Mouse (Mus musculus) cerebral cortex, adult 2 months (tissue): ENCODE measurements around the gene Ptpn22.

Experiments
- WGBS: fragments of 180-500 bp; shearing (Covaris S2); methylation state at CpG from one replicate; pipeline ENCODE4 v1.1.7; 2018; 5-methylcytosine and 5-hydroxymethylcytosine counted together

The Ptpn22 gene

DNA sequence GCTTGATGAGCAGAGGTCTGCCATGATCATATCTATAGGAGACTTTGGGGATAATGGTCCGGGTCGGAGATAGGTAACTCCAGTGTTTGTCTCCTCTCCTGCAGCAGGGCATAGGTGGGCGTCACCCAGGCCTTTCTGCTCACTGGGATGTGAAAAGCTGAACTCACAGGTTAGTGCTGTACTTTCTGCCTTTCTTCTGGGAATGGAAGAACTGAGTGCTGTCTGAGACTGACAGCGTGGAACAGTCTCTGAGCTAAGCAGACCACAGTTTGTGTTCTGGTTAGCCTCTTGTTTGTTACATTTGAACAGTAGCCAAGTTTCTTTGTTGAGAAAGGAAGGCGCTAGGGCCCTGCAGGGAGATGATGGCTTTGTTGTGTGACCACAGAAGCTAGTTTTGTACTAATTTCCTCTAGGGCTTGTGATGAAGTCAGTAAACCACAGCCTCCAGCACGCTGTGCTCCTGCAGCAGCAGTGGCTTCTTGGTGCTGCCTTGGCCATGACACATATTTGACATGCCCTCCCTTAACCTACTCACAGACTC, 326 bp downstream of the Ptpn22 start:
- 58% methylated on average over 6 of the region's 6 CpGs for WGBS

DNA sequence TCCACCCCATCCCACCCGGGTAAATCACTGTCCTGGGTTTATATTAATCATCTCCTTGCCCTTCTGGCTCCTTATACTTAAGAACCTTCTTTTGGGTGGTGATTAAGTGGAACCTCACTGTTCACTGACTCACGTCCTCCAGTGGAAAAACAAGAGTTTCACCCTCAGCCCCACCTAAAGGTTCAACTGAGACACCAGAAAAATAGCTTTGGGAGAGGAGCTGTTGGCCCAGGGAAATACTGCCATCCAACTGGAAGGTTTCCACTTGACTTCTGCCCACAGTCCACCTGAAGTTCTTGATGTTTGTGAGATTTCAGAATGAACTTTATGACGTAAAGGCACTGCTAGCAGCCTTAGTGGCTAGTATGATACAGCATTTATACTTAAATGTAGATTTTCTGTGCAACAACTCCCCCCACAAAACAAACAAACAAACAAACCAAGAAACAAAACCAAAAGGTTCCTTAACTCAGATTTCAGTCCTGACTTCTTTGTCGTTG, 3.2 kb downstream of the Ptpn22 start:
- 77% methylated on average over 4 of the region's 4 CpGs for WGBS

DNA sequence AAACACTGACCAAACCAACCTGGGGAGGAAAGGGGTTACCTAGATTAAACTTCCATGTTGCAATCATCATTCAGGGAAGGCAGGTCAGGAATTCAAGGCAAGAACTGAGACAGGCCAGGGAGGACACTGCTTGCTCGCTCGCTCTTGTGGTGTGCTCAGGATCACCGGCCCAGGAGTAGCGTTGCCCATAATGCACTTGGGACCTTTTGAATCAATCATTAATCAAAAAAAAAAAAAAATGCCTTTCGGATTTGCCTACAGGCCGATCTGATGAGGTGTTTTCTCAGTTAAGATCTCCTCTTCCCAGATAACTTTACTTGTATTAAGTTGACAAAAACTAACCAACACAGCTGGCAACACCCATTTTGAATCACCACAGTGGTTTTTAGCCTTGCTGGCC, 4.6 kb downstream of the Ptpn22 start:
- WGBS, result 96% methylated on average over 6 of the region's 6 CpGs

DNA sequence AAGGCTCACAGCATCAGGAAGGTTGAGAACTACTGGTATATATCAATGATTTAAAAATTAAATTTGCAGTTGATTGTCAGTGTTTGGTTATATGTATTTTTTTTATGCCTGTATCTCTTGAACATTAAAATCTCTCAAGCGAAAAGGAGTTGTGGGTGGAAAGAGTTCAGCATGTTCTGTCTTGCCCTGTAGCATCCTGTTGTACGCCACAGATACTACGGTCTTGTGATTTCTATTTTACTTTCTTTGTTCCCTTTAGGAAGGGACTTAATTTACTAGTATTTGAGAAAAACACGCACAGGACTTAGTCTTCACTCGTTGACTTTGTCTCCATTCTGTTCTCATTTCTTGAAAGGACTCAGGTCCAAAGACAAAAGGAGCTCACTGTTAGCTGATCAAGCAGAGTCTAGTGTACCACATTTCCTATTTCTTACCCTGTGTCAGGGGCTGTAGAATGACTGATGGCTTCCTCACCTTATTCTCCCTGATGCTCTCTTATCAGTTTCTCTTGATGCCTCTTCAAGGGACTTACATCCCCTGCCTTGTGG, 7.9 kb downstream of the Ptpn22 start:
- WGBS, result 91% methylated on average over 5 of the region's 5 CpGs

DNA sequence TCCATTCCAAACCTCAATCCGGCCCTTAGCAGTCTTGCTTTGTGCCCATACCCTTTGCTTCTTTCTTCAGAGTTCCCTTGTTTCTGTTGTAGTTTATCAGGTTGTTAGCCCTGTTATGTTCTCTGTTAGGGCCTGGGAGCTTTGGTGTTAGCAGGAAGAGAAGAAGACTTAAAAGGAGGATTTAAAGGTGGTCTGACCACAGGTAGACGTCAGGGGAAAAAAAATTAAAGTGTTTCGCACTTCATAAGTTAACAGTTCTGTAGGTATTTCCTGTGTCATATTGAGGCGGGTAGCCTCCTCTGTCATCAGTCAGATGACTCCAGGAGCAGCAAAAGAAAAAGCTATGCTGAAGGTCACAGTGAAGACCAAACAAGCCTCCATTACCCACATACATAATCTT, 8.4 kb downstream of the Ptpn22 start:
- WGBS, result 89% methylated on average over 4 of the region's 4 CpGs

DNA sequence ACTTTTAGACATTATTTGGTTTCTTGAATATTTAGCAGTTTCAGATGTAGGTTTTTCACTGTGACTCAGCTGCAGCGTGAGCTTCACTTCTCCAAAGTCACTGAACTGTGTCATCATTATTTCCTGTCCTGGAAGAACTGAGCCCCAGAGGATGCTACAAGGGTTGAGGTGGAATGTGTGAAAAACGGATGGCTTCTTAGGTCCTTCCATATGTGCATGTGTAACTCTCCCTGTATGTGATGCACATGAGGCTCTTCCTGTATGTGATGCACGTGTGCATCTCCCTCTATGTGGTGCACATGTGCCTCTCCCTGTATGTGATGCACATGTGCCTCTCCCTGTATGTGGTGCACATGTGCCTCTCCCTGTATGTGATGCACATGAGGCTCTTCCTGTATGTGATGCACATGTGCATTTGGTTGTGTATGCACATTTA, 13.1 kb downstream of the Ptpn22 start:
- 57% methylated on average over 3 of the region's 3 CpGs for WGBS

DNA sequence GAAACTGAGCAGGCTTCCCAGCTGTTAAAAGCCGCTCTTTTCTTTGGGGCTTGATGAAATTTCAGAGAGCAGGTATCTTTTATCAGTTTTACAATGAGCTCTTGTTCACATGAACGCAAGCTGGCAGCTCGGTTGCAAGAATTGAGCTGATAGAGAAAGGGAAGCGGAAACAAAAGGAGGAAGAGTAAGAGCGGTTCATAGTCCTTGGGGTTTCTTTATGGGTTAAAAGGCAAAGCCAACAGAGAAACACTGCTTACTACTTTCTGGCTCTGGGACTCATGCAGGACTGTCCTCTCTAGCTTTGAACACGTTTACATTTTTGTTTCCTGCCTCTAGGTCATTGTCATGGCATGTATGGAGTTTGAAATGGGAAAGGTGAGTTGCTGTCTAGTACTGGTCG, 14.7 kb downstream of the Ptpn22 start:
- WGBS, result 81% methylated on average over 7 of the region's 7 CpGs

DNA sequence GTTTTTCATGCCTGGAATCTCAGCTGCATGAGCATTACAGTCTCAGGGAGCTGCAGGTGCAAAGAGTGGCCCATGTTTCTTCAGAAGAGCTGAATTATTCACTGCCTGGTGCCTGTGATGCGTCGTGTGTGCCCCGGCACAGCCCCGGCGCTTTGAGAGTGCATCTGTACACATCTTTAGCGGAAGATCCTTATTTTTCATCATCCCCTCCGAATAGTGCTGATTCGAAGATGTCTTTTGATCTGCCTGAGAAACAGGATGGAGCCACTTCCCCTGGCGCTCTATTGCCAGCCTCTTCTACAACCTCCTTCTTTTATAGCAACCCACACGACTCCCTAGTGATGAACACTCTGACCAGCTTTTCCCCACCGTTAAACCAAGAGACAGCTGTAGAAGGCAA, 26.4 kb downstream of the Ptpn22 start:
- 57% methylated on average over 11 of the region's 11 CpGs for WGBS

DNA sequence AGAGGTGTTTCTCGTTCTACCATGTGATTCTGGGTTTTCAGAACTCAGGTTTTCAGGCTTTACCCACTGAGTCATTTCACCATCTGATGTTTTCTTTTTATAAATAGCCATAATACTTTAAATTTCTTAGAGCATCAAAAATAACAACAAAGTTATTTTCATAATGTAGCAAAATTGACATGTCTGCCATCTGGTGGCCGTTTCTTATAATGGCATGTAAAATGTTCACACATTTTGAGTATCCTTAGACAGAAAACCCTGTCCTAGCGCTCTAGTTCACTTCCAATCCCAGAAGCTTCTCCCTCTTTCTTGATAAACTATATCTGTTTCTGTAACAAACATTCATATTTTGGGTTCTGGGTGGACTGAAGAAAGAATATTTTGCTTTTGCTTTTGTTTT, 28.0 kb downstream of the Ptpn22 start:
- 16% methylated on average over 3 of the region's 3 CpGs for WGBS

DNA sequence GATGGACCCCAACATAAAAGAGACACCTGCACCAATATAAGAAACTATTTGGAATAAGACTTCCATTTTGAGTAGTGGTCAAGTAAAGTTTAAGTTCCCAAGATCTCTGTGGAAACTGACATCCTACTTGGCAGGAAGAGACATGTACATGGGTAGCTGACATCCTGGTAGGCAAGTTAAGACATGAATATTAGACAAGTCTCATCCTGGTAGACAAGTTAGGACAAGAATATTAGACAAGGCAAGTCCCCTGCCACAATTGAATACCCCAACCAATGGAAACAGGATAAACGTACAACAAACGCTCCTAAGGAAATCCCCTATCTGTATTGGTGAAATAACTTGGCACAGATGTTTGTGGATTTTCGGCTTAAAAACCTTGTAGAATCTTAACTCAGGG, 33.8 kb downstream of the Ptpn22 start:
- 92% methylated on average over 3 of the region's 3 CpGs for WGBS

DNA sequence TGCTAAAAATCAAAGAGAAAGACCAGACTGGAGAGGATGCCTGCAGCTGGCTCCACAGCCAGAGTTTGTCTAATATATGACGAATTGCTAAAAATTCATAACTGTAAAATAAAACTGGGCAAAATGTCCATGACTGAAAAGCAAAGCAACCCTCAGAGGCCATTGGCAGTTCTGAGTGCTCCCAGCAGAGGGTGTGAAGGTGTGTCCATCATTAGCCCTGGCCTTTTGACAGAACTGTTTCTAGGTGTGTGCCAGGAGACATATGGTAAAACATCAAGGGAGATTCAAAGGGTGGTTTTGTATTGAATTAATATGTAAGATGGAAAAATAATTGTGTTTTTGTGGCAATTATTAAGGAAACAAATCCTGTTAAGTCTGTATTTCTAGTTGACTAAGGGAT, 45.1 kb downstream of the Ptpn22 start:
- WGBS, result 87% methylated on average over 1 of the region's 1 CpGs

DNA sequence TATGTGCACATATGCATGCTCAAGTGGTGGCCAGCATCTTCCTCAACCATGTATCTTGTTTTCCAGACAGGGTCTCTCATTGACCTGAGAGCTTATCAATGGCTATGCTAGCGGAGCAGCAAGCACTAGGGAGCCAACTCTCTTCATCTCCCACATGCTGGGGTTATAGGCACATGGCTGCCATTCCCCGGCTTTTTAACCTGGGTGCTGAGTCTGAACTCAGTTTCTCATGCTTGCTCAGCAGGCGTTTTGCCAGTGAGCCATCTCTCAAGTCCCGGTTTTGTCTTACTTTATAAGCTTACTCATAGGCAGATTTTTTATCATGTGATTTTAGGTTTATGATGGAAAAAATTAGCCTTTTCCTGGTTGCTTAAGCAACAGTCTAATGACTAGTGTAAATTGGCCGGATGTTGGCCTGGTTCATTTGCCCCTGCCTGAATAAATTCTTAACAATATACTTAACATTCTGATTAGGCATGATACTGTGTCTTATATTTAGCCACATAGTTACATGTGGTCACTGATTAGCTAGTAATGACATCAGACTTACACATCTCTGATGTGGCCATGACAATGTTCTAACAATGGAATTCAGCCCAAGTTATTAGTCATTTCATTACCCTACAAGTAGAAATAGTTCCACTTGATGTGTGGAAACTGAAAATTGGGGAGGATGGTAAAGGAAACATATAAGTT, 47.9 kb downstream of the Ptpn22 start:
- WGBS, result 88% methylated on average over 5 of the region's 5 CpGs

DNA sequence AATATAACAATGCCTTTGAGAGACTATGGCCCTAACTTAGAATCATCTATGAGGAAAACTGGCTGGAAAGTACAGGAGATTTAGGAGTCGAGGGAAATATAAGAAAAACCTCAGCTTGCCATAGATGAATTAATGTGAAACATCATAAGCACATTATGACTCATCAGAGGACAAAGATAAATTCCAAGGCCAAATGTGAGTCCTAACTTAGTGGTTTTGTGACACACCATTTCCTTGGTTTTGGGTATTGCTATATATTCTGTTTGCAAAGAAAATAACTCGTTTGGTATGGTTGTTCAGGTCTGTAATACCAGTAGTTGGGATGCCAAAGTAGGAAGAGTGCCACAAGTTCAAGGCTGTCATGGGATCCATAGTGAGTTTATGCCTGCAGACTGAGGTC, 49.2 kb downstream of the Ptpn22 start:
- WGBS, result 81% methylated on average over 2 of the region's 2 CpGs

DNA sequence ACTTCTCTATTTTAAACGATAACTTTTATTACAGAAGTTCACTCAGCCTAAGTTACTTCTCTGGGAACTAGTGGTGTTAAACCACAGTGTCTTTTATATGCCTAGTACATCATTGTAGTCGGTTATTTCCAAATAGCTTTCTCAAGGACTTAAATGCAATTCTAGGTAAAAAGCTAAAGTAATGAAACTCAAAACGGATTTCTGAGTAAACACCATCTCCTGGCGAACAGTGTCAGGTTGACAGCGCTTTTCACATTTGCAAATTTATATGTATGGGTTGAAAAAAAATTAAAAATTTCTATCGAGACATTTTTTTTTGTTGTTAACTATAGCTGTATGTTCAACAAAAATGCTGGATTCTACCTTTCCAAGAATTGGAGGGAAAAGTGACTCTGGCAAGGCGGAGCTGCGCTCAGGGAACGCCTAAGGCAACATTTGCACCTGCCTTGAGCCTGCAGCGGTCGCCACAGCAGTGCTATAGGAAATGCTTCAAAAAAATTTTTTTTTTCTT, 53.9 kb downstream of the Ptpn22 start:
- 3% methylated on average over 11 of the region's 11 CpGs for WGBS

DNA sequence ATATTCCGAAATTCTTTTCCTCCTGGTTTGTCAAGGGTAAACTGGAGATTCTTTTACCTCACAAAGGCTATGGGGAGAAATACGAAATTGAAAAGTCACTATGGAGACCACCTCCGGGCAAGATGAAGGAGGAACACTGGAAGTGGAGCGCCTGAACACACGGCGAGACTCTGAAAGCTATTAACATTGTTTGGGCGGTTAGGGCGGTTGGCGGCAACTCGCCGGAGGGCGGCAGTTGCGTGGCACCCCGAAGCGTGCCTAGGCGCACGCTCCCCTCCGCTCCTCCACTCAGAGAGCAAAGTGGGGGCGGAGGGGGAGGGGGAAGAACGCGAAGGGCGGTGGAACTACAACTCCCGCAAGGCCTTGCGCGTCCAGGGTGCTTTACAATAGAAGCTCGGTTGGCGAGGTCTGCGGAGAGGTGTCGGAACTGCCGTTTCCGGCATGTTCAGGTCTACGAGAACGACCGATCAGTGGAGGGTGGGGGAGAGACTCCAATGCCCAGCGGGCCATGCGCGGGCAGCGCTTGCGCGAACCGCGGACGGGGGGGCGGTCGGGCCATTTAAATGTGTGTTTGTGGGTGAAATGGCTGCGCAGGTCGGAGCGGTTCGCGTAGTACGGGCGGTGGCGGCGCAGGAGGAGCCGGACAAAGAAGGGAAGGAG, 54.5 kb downstream of the Ptpn22 start, which contains the start of gene Rsbn1:
Gene Rsbn1, plus strand, starts transcription at position 111 of the 660 bp plus-strand sequence.
- WGBS, result under 1% methylated on average over 52 of the region's 55 CpGs

DNA sequence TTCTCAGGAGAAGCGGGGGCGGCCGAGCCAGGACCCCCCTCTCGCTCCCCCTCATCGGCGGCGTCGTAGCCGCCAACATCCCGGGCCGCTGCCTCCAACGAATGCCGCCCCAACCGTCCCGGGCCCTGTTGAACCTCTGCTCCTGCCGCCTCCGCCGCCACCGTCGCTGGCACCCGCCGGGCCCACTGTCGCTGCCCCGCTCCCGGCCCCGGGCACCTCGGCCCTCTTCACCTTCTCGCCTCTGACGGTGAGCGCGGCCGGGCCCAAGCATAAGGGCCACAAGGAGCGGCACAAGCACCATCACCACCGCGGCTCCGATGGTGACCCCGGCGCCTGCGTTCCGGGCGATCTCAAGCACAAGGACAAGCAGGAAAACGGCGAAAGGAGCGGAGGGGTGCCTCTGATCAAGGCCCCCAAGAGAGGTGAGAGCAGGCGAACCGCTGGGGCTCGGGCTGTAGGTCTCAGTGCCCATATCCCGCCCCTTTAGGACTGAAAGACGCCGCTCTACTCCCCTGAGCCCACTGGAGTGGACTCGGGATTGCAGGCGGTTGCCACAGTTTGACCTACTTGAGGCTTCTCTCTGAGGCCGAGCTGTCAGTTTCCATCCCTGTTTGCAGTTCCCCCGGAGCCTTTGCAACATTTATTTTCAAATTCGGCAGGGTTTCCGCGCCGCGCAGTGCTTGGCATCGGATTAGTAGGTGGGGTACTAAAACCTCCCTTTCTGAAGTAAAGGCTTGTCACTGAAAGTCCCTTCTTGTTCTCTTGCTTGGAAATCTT, 55.3 kb downstream of the Ptpn22 start:
- WGBS, result under 1% methylated on average over 51 of the region's 60 CpGs

DNA sequence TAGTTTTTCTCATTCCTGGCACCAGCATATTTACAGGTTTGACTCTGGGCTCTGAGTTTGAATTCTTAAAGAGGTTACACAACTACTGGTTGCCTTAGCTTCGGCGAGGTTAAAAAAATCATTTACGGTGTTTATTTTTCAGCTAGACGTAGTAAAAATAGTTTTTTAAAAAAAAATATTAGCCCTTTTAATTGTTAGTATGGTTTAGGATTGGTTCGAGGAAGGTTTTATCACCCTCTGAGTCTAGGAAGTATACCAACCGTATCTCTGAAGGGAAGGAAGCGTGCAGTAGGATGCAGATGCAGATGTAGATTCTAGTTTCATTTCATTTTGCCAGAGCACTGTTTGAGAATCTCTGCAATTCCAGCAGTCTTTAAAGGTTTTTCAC, 55.9 kb downstream of the Ptpn22 start:
- whole genome bisulfite sequencing, result 2% methylated on average over 7 of the region's 7 CpGs

DNA sequence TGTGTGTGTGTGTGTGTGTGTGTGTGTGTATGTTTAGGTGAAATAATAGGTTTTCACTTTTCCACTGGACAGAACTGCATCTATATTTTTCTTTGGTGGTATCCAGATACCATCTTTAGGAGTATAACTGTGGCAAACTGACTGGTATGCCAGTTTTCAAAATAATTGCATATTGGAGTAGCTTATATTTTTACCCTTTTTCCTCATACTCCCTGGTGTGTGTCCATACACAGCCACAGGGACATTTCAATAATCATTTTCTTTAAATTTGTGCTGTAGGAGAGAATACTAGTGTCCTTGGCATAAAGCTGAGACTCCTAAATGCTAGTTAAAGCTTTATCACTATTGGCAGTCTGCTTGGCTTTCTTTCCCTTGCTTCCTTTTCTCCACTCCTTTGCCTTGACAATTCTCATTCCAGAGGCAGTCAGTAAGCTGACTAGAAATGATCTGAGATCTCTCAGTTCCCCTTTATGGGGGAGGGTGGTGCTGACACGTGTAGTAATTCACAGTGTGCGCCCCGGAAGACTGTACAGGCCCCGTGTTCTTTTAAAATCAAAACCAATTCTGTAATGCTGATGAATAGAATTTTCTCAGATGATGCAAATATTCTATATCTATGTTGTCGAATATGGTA, 56.7 kb downstream of the Ptpn22 start:
- 19% methylated on average over 5 of the region's 5 CpGs for WGBS

DNA sequence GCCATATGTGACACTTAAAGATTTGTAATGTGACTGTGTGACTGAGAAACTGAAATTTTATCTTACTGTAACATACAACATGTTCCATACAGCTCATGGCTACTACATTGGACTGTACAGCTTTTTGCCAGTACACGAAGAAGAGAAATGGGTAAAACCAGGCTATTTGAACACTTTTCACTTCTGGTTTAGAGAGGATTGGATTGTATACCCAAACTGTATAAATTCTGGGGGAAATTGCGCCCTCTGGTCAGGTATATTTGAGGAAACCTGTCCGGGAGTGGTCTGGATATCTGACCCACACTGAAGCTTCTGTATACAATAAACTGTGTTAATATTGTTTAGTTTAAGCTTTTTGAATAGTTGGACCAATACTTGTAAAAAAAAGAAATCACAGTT, 57.2 kb downstream of the Ptpn22 start:
- 50% methylated on average over 3 of the region's 3 CpGs for WGBS

DNA sequence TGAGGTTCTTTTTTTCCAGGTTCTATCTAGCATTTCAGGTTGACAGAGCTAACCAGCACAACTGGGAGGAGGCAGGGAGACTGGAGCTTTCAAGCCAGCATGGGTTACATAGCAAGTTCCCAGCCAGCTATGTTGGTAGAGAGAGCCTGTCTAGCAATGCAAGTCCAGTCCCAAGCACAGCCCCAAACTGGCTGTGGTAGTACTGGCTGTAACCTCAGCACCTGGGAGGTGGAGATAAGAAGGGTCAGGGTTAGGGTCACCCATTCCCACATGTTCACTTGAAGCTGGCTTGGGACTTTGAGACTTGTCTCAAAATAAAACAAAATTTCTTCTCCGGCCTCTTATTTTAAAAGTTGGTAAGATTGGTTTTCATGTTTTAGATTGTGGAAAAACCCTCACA, 60.5 kb downstream of the Ptpn22 start:
- WGBS, result 89% methylated on average over 1 of the region's 1 CpGs

DNA sequence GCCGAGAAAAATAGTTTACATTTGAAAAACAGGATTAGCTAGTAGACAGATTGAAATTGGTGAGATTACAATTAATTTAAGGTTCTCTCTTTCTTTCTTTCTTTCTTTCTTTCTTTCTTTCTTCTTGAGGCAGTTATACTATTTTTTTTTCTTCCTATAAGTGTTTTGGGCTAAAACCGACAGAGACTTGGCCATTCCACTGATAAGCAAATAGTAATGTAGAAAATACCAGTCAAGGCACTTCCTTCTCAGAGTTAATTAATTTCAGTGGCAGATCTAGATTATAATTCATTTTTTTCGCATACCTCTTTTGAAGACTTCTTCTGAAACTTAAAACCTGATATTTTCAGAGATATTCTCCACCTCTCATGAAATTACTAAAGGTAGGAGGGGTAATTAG, 65.7 kb downstream of the Ptpn22 start:
- 73% methylated on average over 3 of the region's 3 CpGs for WGBS
